Mouse (Mus musculus): Measurements from ENCODE around the gene Fam131b.

Gene Fam131b

DNA sequence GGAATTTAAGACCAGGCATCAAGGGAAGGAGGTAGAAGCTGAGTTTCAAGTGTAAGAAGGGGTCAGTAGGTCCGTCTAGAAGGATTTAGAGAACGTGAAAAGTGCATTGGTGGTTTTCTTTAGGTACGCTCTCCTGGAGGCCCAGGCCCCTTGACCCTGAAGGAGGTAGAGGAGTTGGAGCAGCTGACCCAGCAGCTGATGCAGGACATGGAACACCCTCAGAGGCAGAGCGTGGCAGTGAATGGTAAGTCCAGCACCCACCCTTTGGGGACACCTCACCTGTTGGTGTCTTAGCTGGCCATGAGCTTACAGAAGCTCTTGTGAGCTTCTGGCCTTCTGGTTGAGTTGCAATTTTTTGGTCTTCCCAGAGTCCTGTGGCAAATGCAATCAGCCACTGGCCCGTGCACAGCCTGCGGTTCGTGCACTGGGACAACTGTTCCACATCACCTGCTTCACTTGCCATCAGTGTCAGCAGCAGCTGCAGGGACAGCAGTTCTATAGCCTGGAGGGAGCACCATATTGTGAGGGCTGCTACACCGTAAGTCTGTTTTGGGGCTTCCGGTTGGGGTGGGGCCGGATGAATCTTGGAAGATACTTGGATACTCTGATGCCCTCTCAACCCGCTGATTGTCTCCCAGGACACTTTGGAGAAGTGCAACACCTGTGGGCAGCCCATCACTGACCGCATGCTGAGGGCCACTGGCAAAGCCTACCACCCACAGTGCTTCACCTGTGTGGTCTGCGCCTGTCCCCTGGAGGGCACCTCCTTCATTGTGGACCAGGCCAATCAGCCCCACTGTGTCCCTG is 31.6 kb upstream of the Fam131b start:
- no peak for DNase-seq (ENCODE audit: low spot score in 2 of 2)

DNA sequence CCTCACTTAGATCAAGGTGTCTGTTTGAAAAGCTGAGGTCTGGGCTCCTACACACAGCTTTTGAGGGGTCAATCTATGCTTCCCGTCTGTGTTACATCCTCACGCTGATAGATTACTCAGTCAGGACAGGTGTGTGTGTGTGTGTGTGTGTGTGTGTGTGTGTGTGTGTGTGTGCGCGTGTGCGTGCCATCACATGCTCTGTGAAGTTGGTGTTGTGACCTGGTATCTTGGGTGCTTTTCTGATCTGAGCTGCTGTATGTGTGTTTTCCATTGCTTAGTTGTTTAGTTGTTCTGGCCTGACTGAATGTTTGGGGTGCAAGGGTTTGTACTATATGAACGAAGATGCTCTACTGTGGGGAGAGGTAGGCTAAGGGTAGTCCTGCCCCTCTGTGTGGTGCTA is 30.9 kb upstream of the Fam131b start:
- DNase-seq (ENCODE audit: low spot score in 2 of 2): no peak

DNA sequence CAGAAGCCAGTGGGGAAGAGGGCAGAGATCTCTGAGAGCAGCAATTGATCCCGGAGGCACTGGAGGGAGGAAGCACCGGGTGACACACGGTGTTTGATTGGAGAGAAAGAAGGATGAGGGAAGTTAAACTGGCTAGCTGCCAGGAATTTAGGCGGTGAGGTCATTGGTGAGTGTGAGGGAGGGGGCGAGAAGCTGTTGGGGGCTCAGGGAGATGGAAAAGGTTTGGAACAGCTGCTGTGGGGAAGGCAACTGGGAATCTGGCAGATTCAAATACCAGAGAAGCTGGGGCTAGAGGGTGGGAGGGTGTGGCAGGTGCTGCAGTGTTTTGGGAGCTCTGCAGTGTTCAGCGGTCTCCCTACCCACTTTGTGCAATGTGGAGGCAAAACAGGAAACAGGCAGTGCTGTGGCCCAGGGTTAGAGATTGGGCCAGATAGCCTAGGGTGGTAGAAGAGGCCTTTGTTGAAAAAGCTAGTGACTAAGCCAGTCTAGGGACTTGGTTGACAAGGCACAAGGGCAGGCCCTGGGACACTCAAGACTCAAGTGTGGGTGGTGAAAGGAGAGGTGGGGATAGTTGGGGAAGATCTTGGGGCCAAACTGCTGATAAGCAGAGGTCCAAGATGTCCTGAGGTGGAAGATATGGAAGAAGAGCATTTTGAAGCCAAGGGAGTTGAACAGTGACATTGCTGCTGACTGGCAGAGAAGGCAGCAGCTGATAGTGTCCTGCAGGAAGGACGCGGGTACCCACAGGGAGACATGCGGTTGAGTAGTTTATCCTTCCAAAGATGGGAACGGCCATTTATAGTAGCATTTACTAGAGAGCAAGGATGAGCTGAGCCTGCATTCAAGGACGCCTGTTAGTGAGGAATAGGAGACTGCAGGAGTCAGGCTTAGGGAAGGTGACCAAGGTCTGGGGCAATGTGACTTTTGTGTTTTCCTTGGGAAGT is 29.9 kb upstream of the Fam131b start:
- peak in 1 of 2 experiments; percentile 53 for DNase-seq (ENCODE audit: low spot score in 2 of 2)

DNA sequence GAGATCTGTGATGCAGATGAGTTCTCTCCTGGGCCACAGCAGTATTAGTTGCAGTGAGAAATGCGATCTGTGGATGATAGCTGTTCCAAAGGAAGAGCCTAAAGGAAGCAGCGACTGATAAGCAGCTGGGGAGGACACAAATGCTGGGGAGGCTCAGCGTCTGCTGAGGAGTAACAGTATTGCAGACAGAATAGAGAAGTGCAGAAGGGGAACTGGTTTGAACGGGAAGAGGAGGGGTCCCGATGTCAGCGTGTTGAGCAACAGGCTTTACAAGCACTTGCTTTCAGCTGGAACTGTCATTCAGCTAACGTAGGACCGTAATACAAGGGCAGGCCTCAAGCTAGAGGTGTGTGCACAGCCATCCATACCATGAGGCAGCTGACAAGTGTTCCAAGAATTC is 28.7 kb upstream of the Fam131b start:
- no peak for DNase-seq (ENCODE audit: low spot score in 2 of 2)

DNA sequence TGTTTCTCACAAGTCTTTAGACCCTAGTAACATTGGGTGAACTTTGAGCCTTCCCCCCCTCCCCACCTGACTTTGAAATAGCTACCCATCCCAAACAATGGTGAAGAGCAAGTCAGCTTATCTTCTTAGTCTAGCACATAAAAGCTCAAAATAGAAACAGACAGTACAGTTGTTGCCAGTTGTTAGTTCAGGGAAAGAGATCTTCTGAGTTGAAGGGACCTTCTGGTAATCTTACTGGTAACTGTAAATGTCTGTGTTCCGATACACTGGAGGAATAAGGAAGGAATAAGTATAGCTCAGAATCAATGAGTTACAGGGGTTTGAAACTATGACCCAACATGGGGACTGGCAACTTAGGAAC is 28.0 kb upstream of the Fam131b start:
- DNase-seq (ENCODE audit: low spot score in 2 of 2): no peak

DNA sequence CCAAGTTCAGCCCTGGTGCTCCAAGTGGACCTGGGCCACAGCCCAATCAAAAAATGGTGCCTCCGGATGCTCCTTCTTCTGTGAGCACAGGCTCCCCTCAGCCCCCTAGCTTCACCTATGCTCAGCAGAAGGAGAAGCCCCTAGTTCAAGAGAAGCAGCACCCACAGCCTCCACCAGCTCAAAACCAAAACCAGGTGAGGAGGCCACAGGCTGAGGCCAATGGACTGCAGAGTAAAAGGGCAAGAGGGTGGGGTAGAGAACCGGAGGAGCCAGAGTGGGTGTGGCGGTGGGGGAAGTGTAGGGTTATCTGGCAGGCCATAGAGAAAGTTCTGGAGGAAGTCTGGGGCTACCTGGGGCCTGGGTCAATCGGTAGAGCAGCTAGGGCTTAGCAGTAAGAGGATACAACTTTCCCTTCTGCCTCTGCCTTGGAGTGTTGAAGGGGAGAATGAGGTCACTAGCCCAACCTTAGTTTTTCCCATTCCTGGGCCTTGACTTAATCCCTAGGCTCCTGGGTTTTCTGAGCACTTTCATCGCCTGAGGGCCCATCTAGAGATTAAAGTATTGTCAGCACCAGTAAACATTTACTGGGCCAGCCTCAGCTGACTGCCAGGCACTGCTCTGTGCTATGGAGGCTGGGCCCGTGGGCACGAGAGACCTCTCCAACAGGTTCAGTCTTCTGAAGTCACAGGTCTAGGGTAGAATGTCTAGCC is 27.5 kb upstream of the Fam131b start:
- DNase-seq (ENCODE audit: low spot score in 2 of 2): no peak

DNA sequence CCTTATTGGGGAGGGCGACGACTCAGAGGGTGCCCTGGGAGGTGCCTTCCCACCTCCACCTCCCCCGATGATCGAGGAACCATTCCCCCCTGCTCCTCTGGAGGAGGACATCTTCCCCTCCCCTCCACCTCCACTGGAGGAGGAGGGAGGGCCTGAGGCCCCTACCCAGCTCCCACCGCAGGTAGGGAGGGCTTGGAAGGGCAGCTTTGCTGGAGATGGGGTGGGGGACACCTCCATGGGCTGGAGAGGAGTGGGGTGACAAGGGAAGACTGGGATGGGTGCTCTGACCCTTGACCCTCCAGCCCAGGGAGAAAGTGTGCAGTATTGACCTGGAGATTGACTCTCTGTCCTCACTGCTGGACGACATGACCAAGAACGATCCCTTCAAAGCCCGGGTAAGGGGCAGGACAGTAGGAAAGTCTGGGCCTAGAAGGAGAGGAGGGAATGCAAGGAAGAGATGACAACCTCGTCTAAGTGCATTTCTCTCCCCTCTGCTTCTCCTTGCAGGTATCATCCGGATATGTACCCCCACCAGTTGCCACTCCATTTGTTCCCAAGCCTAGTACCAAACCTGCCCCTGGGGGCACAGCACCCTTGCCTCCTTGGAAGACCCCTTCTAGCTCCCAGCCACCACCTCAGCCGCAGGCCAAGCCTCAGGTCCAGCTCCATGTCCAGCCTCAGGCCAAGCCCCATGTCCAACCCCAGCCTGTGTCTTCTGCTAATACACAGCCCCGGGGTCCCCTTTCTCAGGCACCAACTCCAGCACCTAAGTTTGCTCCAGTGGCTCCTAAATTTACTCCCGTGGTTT is 26.7 kb upstream of the Fam131b start:
- no peak for DNase-seq (ENCODE audit: low spot score in 2 of 2)

DNA sequence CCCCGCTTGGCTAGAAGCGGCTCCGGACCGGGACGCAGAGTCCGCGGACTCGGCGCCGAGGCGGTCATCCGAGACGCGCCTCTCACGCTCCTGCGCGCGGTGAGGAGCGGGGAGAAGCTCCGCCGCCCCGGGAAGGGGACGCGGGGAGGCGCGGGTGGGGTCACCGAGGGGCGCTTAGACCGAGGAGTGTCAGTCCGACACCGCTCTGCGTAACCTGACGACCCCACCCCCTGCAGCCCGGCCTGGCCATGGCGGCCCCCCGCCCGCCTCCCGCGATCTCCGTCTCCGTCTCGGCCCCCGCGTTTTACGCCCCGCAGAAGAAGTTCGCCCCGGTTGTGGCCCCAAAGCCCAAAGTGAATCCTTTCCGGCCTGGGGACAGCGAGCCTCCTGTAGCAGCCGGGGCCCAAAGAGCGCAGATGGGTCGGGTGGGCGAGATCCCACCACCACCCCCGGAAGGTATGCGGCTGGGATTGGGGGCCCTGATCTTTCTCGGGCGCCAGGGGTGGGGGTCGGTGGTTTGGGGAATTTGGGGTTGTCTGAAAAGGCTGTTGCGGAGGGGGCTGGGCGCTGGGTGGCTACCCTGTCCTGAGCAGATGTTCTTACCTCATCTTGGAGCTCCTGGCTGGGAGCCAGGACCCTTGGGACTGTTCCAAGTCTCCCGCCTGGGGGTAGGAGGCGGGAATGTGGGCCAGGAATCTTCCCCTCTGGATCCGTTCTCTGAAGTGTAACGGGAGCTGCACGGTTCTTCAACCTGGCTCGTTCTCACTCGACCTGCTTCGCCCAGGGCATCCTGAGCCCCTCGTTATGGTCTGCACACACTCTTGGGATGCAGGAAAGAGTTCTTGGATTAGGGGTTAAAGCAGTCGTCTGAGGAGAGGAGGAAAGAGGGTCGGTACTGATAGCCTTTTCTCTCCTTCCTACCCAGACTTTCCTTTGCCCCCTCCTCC is 25.9 kb upstream of the Fam131b start:
- DNase-seq (ENCODE audit: low spot score in 2 of 2): peak; percentile 68 to 78

DNA sequence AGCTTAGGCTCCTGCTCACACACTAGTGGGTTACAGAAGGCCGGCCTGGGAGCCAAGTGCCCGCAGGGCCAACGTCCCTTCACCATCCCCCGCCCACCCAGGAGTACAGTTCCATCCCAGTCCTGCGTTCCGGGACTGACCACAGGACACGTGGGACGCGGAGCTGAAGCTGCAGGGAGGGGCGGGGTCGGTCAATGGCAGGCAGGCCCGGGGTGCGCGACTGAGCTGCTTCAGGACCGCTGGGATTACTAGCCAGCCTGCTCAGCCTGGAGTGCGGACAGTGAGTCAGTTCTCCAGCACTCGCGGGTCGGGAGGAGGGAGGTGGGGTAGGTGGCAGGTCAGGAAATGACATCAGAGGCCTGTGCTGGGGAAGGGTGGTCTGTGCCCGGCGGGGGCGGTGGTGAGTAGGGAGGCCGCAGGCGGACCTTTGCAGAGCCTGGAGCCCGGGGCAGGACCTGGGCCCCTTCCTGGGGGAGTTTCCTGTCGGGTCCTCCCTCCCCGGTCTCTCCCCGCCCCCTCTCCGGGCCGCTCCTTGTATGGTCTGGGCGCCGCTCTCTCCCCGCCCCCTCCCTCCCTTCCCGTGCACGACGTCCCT is 25.1 kb upstream of the Fam131b start, which contains the start of gene Zyx:
Gene Zyx (plus strand): TSS at position 205 of the 595 bp plus-strand sequence.
- peak; percentile 73 to 79 for DNase-seq (ENCODE audit: low spot score in 2 of 2)

DNA sequence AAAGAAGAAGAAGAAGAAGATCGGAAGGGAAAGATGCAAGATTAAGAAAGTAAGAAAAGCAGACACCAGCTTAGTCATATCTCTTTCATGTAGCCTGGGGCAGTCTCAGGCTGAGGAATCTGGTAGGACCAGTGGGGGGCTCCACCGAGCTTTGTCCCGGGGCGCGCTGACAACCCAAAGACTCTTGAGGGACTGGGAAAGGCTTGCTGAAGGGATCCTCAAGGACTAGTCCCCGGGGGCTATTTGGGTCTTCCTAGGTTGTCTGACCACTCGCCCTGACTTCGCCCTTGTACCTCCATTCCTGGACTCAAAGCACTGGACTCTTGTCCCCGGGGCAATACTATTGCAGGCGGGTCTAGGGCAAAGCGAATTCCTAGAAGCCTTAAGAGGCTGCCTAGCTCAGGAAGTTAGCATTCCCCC is 24.6 kb upstream of the Fam131b start:
- peak; percentile 71 to 80 for DNase-seq (ENCODE audit: low spot score in 2 of 2)

DNA sequence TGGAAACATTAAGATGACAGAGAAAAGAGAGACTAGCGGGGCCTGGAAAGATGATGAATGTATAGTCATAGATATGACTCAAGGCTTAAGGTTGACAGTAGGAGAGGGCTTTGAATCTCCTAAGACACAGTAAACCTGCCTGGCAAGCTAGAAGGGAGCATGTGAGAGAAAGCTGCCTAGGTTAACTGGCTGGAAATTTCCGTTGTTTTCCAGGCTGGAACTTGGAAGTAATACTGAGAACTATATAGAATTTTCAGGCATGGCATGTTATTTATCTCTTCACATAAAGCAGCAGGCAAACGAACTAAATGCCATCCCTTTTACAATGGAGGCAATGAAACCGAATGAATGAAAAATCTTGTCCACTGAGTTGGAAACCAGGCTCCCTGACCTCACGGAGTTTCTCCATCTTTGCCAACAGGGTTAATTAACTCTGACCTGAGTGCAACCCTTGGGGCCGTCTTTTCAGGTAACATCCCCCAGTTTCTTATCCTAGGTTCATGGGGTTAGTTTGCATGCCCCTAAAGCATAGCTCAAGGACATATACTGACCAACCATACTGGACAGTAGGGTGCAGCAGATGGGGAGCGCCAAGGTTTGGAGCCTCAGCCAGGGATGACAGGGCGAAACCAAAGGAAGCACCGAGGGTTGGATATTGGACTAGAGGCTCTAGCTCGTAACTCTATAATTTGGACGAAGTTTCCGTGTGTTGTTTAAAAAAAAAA is 24.0 kb upstream of the Fam131b start:
- no peak for DNase-seq (ENCODE audit: low spot score in 2 of 2)

DNA sequence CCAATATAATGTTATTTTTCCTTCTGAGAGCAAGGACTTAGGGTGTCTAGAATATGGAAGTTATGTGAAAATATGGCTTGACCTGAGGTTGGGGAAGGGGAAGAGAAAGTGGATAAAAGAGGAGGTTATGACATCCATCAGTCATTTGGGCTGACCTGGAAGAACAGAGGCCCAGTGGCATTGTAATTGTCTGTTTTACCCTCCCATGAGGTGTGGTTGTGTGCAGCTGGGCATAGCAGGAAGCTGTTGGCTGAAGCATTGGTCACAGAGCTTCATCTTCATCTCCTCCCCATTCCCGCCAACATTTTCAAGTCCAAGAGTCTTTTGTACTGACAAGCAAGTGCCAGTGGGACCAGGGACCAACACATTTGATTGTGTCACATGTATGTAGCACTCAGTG is 19.8 kb upstream of the Fam131b start:
- no peak for DNase-seq (ENCODE audit: low spot score in 2 of 2)

DNA sequence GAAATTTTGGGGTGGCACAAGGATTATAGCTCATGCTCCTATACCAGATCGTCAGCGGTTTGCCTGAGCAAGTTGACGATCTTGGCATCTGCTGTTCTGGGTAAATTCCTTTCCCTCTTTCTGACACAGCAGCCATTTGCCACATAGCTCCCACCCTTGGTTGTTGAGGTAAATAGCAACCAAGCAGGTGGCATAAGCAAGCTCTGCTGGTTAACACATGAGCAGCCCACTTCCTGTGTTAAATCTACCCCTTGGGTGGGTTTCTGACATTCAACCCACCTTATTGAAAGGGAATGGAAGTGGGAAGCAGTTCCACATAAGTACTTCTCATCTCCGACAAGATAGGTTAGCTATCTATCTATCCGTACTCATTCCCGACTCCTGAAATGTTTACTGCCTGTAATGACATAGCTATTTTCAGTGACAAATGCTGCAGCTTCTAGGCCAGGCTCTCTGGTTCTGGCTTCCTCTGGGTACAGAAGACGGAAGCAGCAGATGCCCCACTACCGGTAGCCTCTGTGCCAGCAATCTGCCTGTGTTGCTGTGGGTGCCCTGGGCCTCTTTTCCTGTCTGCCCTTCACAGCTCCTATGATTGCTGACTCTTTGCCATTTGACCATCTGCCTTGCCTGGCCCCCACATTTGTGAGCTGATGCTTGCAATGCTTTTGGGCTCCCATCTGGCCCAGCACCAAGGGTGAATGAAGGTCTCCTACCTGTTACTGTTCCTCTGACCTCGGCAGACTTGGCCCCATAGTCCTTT is 19.1 kb upstream of the Fam131b start:
- no peak for DNase-seq (ENCODE audit: low spot score in 2 of 2)

DNA sequence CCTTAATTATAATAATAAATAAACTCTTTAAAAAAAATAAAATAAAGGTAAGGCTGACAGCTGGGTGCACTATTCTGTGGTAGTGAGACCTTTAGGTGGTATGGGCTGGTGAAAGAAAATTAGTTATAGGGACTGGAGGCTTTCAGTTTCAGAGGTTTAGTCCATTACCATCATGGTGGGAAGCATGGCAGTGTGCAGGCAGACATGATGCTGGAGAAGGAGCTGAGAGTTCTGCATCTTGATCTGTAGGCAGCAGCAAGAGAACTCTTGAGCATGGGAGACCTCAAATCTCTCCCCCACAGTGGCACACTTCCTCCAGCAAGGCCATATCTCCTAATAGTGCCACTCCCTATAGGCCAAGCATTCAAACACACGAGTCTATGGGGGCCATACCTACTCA is 17.7 kb upstream of the Fam131b start:
- no peak for DNase-seq (ENCODE audit: low spot score in 2 of 2)

DNA sequence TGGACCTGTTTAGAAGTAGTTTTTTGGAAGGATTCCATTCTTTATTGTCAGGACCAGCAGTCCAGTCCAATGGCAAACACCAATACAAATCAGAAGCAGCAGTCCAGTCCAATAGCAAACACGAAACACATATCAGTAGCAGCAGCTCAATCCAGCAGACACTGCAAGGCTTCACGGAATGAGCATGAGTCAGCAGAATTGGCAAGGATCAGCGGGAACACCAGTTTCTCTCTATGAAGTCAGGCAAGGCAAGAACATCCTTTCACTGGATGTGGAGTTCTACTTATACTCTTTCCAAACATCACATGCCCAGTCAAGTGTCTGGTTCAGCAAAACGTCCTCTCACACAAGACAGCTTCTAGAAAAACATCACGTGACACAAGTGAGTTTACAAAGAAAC is 15.5 kb upstream of the Fam131b start:
- peak in 1 of 2 experiments; percentile 17 for DNase-seq (ENCODE audit: low spot score in 2 of 2)

DNA sequence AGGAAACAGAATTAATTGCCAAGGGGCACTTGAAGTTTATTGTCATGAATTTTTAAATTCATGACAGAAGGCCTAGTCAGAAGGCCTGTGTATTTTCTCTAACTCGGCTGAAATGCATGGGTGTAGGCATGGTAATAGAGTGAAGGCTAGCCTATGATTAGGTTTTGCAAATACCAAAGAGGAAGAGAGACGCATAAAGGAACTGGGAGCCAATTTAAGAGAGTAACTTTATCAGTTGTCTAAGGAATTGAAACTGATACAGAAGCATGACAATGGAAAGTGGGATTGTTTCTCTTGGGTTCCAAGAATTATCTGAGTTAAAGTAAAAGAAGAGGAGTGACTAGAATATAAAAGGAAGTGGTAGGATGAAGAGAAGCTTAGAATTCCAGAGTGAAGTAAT is 14.7 kb upstream of the Fam131b start:
- DNase-seq (ENCODE audit: low spot score in 2 of 2): no peak

DNA sequence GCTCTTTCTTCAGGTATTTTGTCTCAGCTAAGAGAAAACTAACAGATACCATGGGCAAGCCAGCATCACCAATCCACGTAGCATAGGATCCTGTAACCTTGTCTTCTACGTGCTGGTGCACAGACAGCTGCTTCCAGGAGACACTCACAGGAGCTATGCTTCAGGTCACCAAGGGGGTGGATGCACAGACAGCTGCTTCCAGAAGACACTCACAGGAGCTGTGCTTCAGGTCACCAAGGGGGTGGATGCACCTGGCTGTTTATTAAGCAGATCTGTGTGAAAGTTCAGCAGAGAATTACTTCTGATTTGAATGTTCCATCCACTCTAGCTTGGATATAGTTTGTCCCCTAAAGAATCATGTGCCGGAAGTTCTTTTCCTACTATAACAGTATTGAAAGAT is 6.5 kb upstream of the Fam131b start:
- DNase-seq (ENCODE audit: low spot score in 2 of 2): no peak

DNA sequence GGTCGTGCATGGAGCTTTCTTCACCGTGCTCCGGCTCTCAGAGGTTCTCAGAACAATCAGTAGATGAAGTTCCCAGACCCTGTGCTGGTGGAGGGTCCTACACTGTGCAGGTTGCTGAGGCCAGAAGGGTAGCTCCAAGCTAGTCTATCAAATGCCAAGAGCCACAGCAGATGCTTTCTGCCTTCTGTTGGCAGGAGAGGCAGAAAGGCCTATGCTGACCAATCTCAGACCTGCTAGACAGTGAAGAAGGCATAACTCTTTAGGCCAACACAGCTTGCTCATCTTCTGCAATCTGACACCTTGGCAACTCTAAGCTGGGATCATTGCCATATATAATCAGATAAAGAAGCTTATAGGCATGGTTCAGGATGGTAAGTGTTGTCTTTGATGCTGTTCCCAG is 5.8 kb upstream of the Fam131b start:
- no peak for DNase-seq (ENCODE audit: low spot score in 2 of 2)
